Mouse (Mus musculus): ENCODE measurements around the gene Gse1. TPM values are rescaled to one million over a fixed set of nuclear protein-coding genes. Genes with fewer than 3 reads are reported as not detected.

Gene Gse1
- total and polyA plus RNA-seq, 2 experiments from 2014 or later, result 15.9 to 48.2 TPM

DNA sequence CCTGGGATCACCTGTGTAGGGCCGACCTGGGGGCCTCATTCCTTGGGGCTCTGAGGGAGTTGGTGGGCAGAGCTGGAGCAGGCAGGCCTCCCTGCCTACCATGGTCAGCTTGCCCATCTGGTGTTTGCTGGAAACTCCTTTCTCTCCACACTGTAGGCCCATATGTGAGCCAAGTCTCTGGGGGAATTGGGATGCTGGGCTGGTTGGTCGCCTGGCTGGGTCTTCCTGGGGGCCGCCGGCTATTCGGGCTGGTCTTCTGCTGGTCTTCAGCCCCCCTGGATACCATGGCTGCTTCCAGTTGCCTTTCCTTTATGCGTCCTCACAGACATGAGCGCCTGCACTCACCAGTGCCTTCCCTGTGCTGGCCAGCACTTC lies 293.3 kb downstream of the Gse1 start:
- no peaks in the 10 kb centered on the region for H3K27me3 ChIP-seq (ENCODE audit: insufficient read depth, low read length)
- WGBS, result 29% methylated on average over 7 of the region's 7 CpGs
- H3K27ac ChIP-seq (ENCODE audit: low read depth, low read length), result peak overlapping the region; percentile 69; the same call in 1 of the 2 replicates
- peaks cover 20% of the 10 kb centered on the region for H3K4me1 ChIP-seq (ENCODE audit: insufficient read depth)
- DNase-seq (no peak), ATAC-seq (peak; percentile 27)
- H3K4me2 ChIP-seq (ENCODE audit: low read depth), result peak overlapping the region; percentile 17; the same call in 1 of the 2 replicates
- no peak overlapping the region for H3K4me3 ChIP-seq (ENCODE audit: low read depth, low read length)
- 0 out of 2 replicates have a peak overlapping the region, but pooled peaks have one; percentile 14 for H3K9ac ChIP-seq
- TF ChIP-seq CTCF (IDR thresholded peaks at IDR 0.05; ENCODE audit: low read depth), result no peak
- H3K9me3 ChIP-seq (ENCODE audit: low read length), result no peaks in the 10 kb centered on the region
- no peaks in the 10 kb centered on the region for H3K36me3 ChIP-seq (ENCODE audit: insufficient read depth)

DNA sequence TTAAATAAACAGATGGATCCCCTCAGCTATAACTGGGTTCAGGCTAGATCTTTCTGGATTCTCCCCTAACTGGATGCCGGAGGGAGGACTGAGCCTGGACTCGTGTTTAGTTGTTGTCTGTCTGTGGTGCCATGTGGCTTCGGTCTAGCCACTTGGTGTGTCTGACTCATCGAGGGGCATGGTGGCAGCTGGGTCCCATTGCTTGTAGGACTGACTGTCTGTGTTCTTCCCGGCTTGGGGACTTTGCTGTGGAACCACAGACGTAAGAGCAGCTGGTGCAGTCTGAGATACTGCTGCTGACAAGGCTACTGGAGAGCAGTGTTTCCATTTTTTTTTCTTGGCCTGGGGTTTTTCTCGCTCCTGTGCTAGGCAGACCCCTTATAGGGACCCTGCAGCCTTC lies 295.4 kb downstream of the Gse1 start:
- Histone ChIP-seq H3K4me2 (ENCODE audit: low read depth) (no peak overlapping the region), H3K9ac (no peak overlapping the region), H3K27me3 (ENCODE audit: insufficient read depth, low read length) (no peaks in the 10 kb centered on the region), H3K27ac (ENCODE audit: low read depth, low read length) (peak overlapping the region; percentile 6), H3K9me3 (ENCODE audit: low read length) (no peaks in the 10 kb centered on the region), H3K36me3 (ENCODE audit: insufficient read depth) (no peaks in the 10 kb centered on the region), H3K4me1 (ENCODE audit: insufficient read depth) (peaks cover 17% of the 10 kb centered on the region), H3K4me3 (ENCODE audit: low read depth, low read length) (no peak overlapping the region)
- no peak for DNase-seq
- no peak for TF ChIP-seq CTCF (IDR thresholded peaks at IDR 0.05; ENCODE audit: low read depth)
- WGBS, result 54% methylated on average over 7 of the region's 7 CpGs
- no peak for ATAC-seq

DNA sequence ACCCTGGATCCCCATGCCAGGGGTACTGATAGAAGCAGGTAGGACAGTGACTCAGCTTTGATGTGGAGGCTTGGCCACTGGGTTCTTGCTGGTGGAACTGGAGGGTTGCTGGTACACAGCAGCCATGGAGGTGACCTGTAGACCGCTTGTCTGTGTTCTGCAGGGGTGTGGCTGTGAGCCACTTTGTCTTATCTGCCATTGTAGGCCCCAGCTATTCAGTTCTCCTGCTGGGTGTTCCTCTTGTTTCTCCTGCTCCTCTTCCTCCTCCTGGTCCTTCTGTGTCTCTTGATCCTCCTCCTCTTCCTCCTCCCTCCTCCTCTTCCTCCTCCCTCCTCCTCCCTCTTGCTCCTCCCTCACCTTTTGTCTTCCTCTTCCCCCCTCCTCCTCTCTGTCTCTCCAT lies 296.9 kb downstream of the Gse1 start:
- H3K4me3 ChIP-seq (ENCODE audit: low read depth, low read length), result no peak overlapping the region
- no peaks in the 10 kb centered on the region for H3K9me3 ChIP-seq (ENCODE audit: low read length)
- peaks cover 15% of the 10 kb centered on the region for H3K4me1 ChIP-seq (ENCODE audit: insufficient read depth)
- H3K36me3 ChIP-seq (ENCODE audit: insufficient read depth), result no peaks in the 10 kb centered on the region
- WGBS, result 88% methylated on average over 1 of the region's 1 CpGs
- no peak overlapping the region for H3K4me2 ChIP-seq (ENCODE audit: low read depth)
- H3K27ac ChIP-seq (ENCODE audit: low read depth, low read length), result no peak overlapping the region
- no peak overlapping the region for H3K9ac ChIP-seq
- no peaks in the 10 kb centered on the region for H3K27me3 ChIP-seq (ENCODE audit: insufficient read depth, low read length)
- no peak for DNase-seq
- no peak for ATAC-seq
- no peak for TF ChIP-seq CTCF (IDR thresholded peaks at IDR 0.05; ENCODE audit: low read depth)

DNA sequence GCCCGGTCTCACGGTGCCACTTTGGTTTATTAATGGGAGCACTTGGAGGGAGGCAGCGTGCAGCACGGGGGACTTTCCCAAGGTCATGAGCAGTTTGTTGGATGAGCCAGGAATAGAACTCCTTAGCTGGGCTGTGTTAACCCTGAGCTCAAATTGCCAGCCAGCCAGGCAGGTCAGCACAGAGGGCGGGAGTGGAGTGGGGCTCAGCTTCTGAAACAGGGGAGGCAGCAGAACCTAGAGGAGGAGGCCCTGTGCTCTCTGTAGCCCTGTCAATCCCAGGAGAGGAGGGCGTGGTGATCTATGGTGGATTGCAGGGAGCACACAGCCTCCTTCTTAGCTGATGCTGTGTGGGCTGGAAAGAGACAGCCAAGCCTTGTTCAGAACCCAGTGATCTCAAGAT lies 297.6 kb downstream of the Gse1 start:
- Histone ChIP-seq H3K9me3 (ENCODE audit: low read length) (no peaks in the 10 kb centered on the region), H3K4me1 (ENCODE audit: insufficient read depth) (peaks cover 9% of the 10 kb centered on the region), H3K36me3 (ENCODE audit: insufficient read depth) (no peaks in the 10 kb centered on the region), H3K27ac (ENCODE audit: low read depth, low read length) (no peak overlapping the region), H3K4me2 (ENCODE audit: low read depth) (no peak overlapping the region), H3K27me3 (ENCODE audit: insufficient read depth, low read length) (no peaks in the 10 kb centered on the region), H3K9ac (no peak overlapping the region), H3K4me3 (ENCODE audit: low read depth, low read length) (no peak overlapping the region)
- DNase-seq (no peak), ATAC-seq (0 out of 2 replicates have a peak, but pooled peaks have one; percentile 16)
- no peak for TF ChIP-seq CTCF (IDR thresholded peaks at IDR 0.05; ENCODE audit: low read depth)
- WGBS, result 49% methylated on average over 6 of the region's 6 CpGs

DNA sequence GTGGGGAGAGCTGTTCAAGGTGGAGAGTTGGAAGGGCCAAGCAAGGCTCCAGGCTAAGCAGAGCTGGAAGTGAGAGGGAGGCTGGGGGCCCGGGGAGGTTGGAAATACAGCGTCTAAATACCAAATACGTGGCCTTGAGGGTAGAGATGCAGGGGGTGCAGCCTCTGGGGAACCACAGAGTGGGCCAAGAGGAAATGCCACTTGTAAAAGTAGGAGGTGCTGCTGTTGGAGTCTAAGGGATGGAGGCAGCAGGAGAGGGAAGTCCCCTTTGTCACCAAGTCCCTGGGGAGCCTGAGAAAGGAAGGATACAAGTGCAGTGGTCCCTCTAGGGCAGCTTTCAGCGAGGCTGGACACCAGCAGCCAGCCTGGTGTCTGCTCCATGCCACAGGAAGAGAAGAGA lies 298.3 kb downstream of the Gse1 start:
- DNase-seq (no peak), ATAC-seq (no peak)
- Histone ChIP-seq H3K27ac (ENCODE audit: low read depth, low read length) (no peak overlapping the region), H3K4me3 (ENCODE audit: low read depth, low read length) (no peak overlapping the region), H3K27me3 (ENCODE audit: insufficient read depth, low read length) (no peaks in the 10 kb centered on the region), H3K9ac (no peak overlapping the region), H3K4me2 (ENCODE audit: low read depth) (no peak overlapping the region), H3K9me3 (ENCODE audit: low read length) (no peaks in the 10 kb centered on the region), H3K36me3 (ENCODE audit: insufficient read depth) (no peaks in the 10 kb centered on the region), H3K4me1 (ENCODE audit: insufficient read depth) (peaks cover 3% of the 10 kb centered on the region; the same call in 1 of the 2 replicates)
- no peak for TF ChIP-seq CTCF (IDR thresholded peaks at IDR 0.05; ENCODE audit: low read depth)
- WGBS, result 47% methylated on average over 4 of the region's 4 CpGs

DNA sequence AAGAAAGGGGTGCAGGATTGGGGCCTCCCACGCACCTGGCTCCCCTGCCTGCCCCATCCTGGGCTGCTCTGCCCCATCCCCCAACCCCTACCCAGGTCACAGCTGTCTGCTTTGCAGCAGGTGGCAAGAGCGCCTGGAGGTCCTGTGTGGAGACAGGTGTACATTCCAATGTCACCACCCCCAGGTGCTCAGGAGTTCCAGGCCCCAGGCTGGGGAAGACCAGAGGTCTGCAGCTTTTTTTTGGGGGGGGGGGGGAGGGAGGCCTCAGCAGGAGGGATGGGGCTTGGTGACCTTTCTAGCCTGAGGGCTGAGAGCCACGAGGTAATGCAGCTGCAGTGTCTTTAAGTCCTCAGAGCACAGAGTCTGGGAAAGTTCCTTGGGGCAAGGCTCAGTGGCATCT lies 300.1 kb downstream of the Gse1 start:
- WGBS, result 60% methylated on average over 3 of the region's 3 CpGs
- H3K4me1 ChIP-seq (ENCODE audit: insufficient read depth), result peaks cover 12% of the 10 kb centered on the region

GRCm38 (mm10) chr8:120529226-120529625 lies 301.0 kb downstream of the Gse1 start:
- Histone ChIP-seq H3K9me3 (ENCODE audit: low read length) (no peaks in the 10 kb centered on the region), H3K9ac (no peak overlapping the region), H3K36me3 (ENCODE audit: insufficient read depth) (no peaks in the 10 kb centered on the region), H3K4me1 (ENCODE audit: insufficient read depth) (peaks cover 17% of the 10 kb centered on the region), H3K27ac (ENCODE audit: low read depth, low read length) (no peak overlapping the region), H3K27me3 (ENCODE audit: insufficient read depth, low read length) (no peaks in the 10 kb centered on the region), H3K4me3 (ENCODE audit: low read depth, low read length) (no peak overlapping the region), H3K4me2 (ENCODE audit: low read depth) (no peak overlapping the region)
- DNase-seq (no peak), ATAC-seq (no peak)
- no peak for TF ChIP-seq CTCF (IDR thresholded peaks at IDR 0.05; ENCODE audit: low read depth)
- WGBS, result 68% methylated on average over 7 of the region's 7 CpGs

More for the DNA sequence above, 300.1 kb downstream of the Gse1 start:
- no peak overlapping the region for H3K27ac ChIP-seq (ENCODE audit: low read depth, low read length)
- H3K4me2 ChIP-seq (ENCODE audit: low read depth), result no peak overlapping the region
- no peaks in the 10 kb centered on the region for H3K9me3 ChIP-seq (ENCODE audit: low read length)
- no peaks in the 10 kb centered on the region for H3K36me3 ChIP-seq (ENCODE audit: insufficient read depth)
- DNase-seq, result no peak
- no peaks in the 10 kb centered on the region for H3K27me3 ChIP-seq (ENCODE audit: insufficient read depth, low read length)
- ATAC-seq, result no peak
- H3K4me3 ChIP-seq (ENCODE audit: low read depth, low read length), result no peak overlapping the region
- H3K9ac ChIP-seq, result no peak overlapping the region
- TF ChIP-seq CTCF (IDR thresholded peaks at IDR 0.05; ENCODE audit: low read depth), result no peak
